ENCODE assay signal across 17 mouse cellular contexts in genomic region chr11:98376756-98377155, GRCm38 (mm10). TPM values are rescaled to one million over a fixed set of nuclear protein-coding genes. Genes with fewer than 3 reads are reported as not detected.
"Had no signal": no experiment of that assay in that cellular context is flagged by ENCODE, and none has a peak within 500 bp of the region (broad histone marks: within the 10 kb centered on the region; RNA-seq: fewer than 3 reads in every experiment).

No protein-coding gene starts in this region.

- H3K4me2 ChIP-seq: liver, embryonic 11.5 days; liver, embryonic 15.5 days; neural tube, embryonic 12.5 days; stomach, embryonic 15.5 days had no signal

- H3K4me1 ChIP-seq: liver, embryonic 15.5 days had no signal

- H3K27me3 ChIP-seq: liver, embryonic 15.5 days; neural tube, embryonic 12.5 days; stomach, embryonic 15.5 days had no signal

- H3K9ac ChIP-seq: liver, embryonic 15.5 days; neural tube, embryonic 12.5 days; stomach, embryonic 15.5 days had no signal

- H3K9me3 ChIP-seq: limb, embryonic 10.5 days; liver, embryonic 15.5 days; neural tube, embryonic 12.5 days; stomach, embryonic 15.5 days had no signal

- DNase-seq: kidney, postnatal 25 days; lung, adult 2 months; lung, postnatal 36 days; midbrain, embryonic 14.5 days; thymus, postnatal 4 days had no signal

- H3K4me3 ChIP-seq: left cerebral cortex, adult 2 months; limb, embryonic 10.5 days; liver, embryonic 15.5 days; neural tube, embryonic 12.5 days; stomach, embryonic 15.5 days had no signal

- H3K27ac ChIP-seq: left cerebral cortex, adult 2 months; limb, embryonic 10.5 days; liver, embryonic 15.5 days; neural tube, embryonic 12.5 days; stomach, embryonic 15.5 days had no signal

- ATAC-seq: lung, postnatal 0 days had no signal

RNA-seq across cellular contexts. Expression of gene Tcap, which starts 6.9 kb away (rescaled TPM):
- total RNA-seq: megakaryocyte progenitor cell, adult 5-6 weeks; monocyte, adult 5-6 weeks; neutrophil, adult 5-6 weeks had no signal
- polyA plus RNA-seq: midbrain, embryonic 14.5 days had no signal

RNA-seq across cellular contexts. Expression of gene Pnmt, which starts 9.5 kb away (rescaled TPM):
- total RNA-seq: layer of hippocampus, postnatal 25 days; megakaryocyte progenitor cell, adult 5-6 weeks; monocyte, adult 5-6 weeks; neutrophil, adult 5-6 weeks had no signal
- polyA plus RNA-seq: liver, embryonic 15.5 days; lung, postnatal 0 days; spleen, adult 2 months had no signal

RNA-seq across cellular contexts. Expression of gene Ppp1r1b, which starts 28.6 kb away (rescaled TPM):
- total RNA-seq: megakaryocyte progenitor cell, adult 5-6 weeks; monocyte, adult 5-6 weeks; neutrophil, adult 5-6 weeks had no signal
